Mouse (Mus musculus) right cerebral cortex, adult 18-20 months (tissue): ENCODE data around the gene Rbl1.

Experiments
- DNase-seq: peaks from one replicate; pipeline ENCODE4 v3.0.0; 2022; ENCODE audit warnings: mixed read lengths

Rbl1 gene

DNA sequence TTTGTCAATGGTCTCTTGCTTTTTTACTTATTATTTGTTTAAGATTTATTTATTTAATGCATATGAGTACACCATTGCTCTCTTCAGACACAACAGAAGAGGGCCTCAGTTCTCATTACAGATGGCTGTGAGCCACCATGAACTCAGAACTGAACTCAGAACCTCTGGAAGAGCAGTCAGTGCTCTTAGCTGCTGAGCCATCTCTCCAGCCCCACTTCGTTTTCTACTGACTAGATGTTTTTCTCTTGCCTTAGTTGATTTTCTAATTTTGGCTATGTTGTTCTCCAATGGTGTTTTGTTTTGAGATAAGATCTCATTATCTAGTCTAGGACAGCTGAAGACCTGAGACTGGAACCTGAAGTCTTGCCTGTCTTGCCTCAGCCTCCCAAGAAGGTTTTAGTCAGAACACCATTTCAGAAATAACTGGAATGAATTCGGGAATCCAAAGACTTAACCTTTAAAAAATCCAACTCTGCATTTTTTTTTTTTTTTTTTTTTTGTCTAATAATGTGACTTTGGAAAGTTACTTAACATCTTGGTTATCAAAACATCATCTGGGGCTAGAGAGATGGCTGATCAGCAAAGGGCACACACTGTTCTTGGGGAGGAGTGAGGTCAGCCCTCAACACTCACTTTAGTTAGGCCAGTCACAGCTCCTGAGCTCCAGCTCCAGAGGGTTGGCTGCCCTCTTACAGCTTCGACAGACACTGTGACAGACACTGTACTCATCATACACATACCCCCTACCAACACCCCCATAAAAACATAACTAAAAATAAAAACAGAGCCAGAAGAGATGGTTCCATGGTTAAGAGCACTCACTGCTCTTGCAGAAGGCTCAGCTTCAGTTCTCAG is 71.4 kb downstream of the Rbl1 start:
- DNase-seq: no peak

- no peak for DNase-seq
Observed at GRCm38 (mm10) chr2:157132086-157132485, 72.2 kb downstream of the Rbl1 start.

DNA sequence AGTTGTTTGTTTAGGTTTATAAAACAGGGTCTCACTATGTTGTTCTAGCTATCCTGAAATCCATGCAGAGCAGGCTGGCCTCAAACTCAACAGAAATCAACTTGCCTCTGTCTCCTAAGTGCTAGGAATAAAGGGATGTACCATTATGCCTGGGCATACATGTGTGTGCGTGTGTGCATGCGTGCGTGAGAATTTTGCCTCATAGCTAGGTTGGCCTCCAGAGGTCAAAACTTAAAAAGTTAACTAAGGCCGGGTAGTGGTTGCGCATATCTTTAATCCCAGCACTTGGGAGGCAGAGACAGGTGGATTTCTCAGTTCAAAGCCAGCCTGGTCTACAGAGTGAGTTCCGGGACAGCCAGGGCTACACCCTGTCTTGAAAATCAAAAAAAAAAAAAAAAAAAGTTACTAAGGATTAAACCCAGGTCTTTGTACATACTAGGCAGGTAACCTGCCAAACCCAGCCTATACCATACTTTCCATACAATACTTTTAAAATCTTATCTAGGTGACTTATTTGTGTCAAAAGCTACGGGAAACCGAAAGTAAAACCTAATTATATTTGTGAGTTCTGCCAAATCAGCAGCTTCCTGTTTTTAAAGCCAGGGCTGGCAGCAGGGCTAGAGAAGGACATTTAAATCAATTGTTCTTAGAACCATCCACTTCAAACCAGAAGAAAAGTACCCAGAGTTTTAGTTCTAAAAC is 73.4 kb downstream of the Rbl1 start:
- no peak for DNase-seq

GRCm38 (mm10) chr2:157129601-157130164 is 74.7 kb downstream of the Rbl1 start:
- no peak for DNase-seq

GRCm38 (mm10) chr2:157129096-157129495 is 75.2 kb downstream of the Rbl1 start:
- no peak for DNase-seq

DNA sequence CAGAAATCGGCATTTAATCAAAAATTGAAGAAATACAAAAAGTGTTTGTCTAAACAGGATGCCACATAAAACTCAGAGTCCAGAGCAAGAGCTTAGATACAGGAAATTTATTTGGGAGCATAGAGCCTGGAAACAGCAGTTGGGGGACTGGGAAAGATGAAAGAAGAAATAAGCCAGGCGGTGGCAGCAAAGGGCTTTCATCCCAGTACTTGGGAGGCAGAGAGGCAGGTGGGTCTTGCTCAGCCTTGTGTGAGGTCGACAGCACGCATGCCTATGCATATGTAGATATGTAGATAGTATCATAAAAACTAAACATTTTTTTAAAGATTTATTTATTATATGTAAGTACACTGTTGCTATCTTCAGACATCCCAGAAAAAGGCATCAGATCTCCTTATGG is 76.3 kb downstream of the Rbl1 start:
- no peak for DNase-seq

- no peak for DNase-seq
Observed at GRCm38 (mm10) chr2:157127370-157127769, 77.0 kb downstream of the Rbl1 start.

- no peak for DNase-seq
Observed at GRCm38 (mm10) chr2:157125246-157125645, 79.1 kb downstream of the Rbl1 start.

GRCm38 (mm10) chr2:157121766-157122165 is 82.6 kb downstream of the Rbl1 start:
- DNase-seq: no peak

GRCm38 (mm10) chr2:157119075-157119474 is 85.3 kb downstream of the Rbl1 start:
- no peak for DNase-seq

DNA sequence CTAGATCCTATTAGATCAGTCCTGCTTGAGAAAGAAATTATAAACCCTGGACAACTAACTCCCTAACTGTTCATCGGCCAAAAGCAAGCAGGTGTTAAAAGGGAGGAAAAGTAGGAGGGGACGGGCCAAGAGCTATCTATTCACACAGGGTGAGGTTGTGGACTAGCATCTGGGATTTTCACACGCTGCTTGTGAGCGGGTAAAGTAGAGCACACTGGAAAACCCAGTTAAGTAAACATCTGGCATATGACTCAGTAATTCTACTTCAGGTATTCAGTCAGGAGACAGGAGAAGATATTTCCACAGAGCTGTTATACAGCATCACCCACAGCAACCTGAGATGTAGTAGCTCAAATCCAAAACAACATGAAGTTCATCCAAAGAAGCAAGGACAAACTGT is 85.8 kb downstream of the Rbl1 start:
- no peak for DNase-seq

DNA sequence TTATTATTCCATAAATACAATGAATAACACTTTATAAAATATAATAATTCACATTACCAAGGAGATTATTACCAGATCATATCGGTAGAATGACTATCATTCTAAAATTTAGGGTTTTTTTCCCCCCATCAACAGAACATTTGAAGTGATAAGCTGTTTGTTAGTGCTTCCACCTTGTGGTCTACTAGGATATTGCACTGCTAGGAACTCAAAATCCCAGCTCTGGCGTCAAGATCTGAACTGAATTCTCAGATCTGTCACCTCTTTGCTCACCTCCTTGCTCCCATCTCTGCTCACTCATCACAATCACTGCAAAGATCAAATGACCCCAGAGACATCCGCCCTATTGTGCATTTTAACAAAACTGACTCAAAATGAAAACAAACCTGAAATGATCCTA is 87.4 kb downstream of the Rbl1 start:
- no peak for DNase-seq

DNA sequence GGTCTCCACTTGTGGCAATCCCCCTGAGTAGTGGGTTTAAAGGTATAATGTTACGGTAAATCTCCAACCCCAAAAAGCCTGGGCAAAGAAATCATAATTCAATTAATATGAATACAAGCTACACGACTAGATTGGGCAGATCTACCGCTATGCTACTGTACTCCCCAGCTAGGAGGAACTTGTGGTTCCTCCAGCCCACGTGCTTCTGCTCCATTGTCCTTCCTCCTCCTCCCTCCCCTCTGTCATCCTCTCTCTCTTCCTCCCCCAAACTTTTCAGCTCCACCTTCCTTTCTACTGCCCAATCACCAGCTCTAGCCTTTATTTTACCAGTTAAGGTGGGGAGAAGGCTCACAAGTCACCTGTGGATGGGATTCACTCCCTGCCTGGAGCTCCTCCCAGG is 96.1 kb downstream of the Rbl1 start:
- no peak for DNase-seq

DNA sequence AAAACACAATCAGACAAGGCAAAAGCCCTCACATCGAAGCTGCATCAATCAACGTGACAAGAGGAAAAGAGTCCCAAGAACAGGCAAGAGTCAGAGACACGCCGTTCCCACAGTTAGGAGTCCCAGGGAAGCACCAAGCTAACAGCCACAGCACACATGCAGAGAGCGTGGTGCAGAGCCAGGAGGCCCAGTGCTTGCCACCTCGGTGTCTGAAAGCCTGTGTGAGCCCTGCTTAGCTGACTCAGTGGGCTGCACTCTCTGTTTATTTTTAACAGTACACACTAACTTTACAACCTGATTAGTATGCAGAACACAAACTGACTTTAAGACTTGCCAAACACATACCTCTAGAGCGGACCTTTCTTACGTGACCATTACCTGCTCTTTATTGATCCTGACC is 99.9 kb downstream of the Rbl1 start:
- DNase-seq: no peak

GRCm38 (mm10) chr2:157102256-157102655 is 102.1 kb downstream of the Rbl1 start:
- no peak for DNase-seq

- DNase-seq: peak; percentile 32
Observed at GRCm38 (mm10) chr2:157101650-157102049, 102.7 kb downstream of the Rbl1 start.

- no peak for DNase-seq
Observed at GRCm38 (mm10) chr2:157100319-157100605, 104.1 kb downstream of the Rbl1 start.

DNA sequence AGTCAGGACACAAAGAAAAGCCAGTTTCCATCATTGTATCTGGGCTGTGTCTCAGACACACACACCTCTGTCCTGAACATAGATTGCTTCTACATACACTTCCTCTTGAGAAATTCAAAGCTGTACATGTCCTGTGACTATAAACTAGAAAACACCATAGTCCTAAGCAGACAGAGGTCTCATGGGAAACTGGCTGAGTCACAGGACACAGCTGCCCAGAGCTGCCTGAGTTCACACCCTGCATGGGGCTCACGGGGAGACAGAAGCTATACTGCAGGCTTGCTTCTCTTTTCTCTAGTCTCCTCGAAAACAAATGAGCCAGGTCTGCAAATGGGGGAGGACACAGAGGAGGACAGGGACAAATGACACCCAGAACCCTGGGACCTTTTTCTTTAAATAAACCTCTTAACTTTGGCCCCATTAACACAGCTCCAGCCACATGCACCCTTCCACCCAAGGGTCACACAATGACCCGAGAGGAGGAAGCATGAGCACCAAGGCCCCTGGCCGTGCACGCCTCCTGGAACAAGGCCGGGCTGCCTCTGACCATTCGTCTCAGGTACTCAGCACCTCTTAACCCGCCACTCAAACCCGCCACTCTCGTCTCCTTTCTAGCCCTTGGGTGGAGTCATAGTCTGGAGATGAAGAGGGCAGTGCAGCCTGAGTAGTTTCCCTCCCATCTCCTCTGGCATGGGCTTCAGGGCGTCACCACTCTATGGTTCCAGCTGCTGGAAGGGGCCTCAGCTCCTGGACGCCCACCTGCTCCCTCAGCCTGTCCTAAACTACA is 104.6 kb downstream of the Rbl1 start:
- no peak for DNase-seq
